Mouse (Mus musculus): ENCODE measurements around the gene Mical2.

Mical2 gene

GRCm38 (mm10) chr7:112400175-112400574 lies 174.5 kb downstream of the Mical2 start:
- peak; percentile 62 to 79 for DNase-seq (ENCODE audit: low spot score in 2 of 2)

GRCm38 (mm10) chr7:112405061-112405460 lies 179.4 kb downstream of the Mical2 start:
- DNase-seq (ENCODE audit: low spot score in 2 of 2) = no peak

- DNase-seq (ENCODE audit: low spot score in 2 of 2) = no peak
Observed at GRCm38 (mm10) chr7:112405578-112405977, 179.9 kb downstream of the Mical2 start.

- DNase-seq (ENCODE audit: low spot score in 2 of 2) = no peak
Observed at GRCm38 (mm10) chr7:112407597-112407996, 181.9 kb downstream of the Mical2 start.

GRCm38 (mm10) chr7:112409991-112410390 lies 184.3 kb downstream of the Mical2 start:
- no peak for DNase-seq (ENCODE audit: low spot score in 2 of 2)

GRCm38 (mm10) chr7:112413286-112413685 lies 187.6 kb downstream of the Mical2 start:
- DNase-seq (ENCODE audit: low spot score in 2 of 2) = no peak

GRCm38 (mm10) chr7:112416058-112416526 lies 190.4 kb downstream of the Mical2 start:
- DNase-seq (ENCODE audit: low spot score in 2 of 2) = no peak

GRCm38 (mm10) chr7:112416730-112417513 lies 191.3 kb downstream of the Mical2 start:
- no peak for DNase-seq (ENCODE audit: low spot score in 2 of 2)

GRCm38 (mm10) chr7:112417598-112417997 lies 191.9 kb downstream of the Mical2 start:
- no peak for DNase-seq (ENCODE audit: low spot score in 2 of 2)

- no peak for DNase-seq (ENCODE audit: low spot score in 2 of 2)
Observed at GRCm38 (mm10) chr7:112423438-112423837, 197.8 kb downstream of the Mical2 start.

- no peak for DNase-seq (ENCODE audit: low spot score in 2 of 2)
Observed at GRCm38 (mm10) chr7:112426811-112427210, 201.2 kb downstream of the Mical2 start.

GRCm38 (mm10) chr7:112427357-112428157 lies 201.9 kb downstream of the Mical2 start, which contains the start of gene Parva:
Gene Parva (plus strand): TSS chr7:112427505.
- DNase-seq (ENCODE audit: low spot score in 2 of 2) = peak; percentile 61 to 70

- DNase-seq (ENCODE audit: low spot score in 2 of 2) = peak; percentile 82 to 91
Observed at GRCm38 (mm10) chr7:112428158-112428535, 202.5 kb downstream of the Mical2 start.

GRCm38 (mm10) chr7:112439846-112440245 lies 214.2 kb downstream of the Mical2 start:
- no peak for DNase-seq (ENCODE audit: low spot score in 2 of 2)

- DNase-seq (ENCODE audit: low spot score in 2 of 2) = peak in 1 of 2 experiments; percentile 17
Observed at GRCm38 (mm10) chr7:112444152-112444984, 218.7 kb downstream of the Mical2 start.

- DNase-seq (ENCODE audit: low spot score in 2 of 2) = no peak
Observed at GRCm38 (mm10) chr7:112444985-112445367, 219.3 kb downstream of the Mical2 start.

GRCm38 (mm10) chr7:112446498-112446897 lies 220.8 kb downstream of the Mical2 start:
- no peak for DNase-seq (ENCODE audit: low spot score in 2 of 2)

GRCm38 (mm10) chr7:112449954-112450700 lies 224.5 kb downstream of the Mical2 start:
- no peak for DNase-seq (ENCODE audit: low spot score in 2 of 2)

GRCm38 (mm10) chr7:112452471-112452870 lies 226.8 kb downstream of the Mical2 start:
- no peak for DNase-seq (ENCODE audit: low spot score in 2 of 2)

GRCm38 (mm10) chr7:112453805-112454214 lies 228.2 kb downstream of the Mical2 start:
- DNase-seq (ENCODE audit: low spot score in 2 of 2) = no peak

- no peak for DNase-seq (ENCODE audit: low spot score in 2 of 2)
Observed at GRCm38 (mm10) chr7:112454380-112454779, 228.7 kb downstream of the Mical2 start.
